Mouse (Mus musculus): ENCODE measurements around the gene Notum. TPM values are rescaled to one million over a fixed set of nuclear protein-coding genes. Genes with fewer than 3 reads are reported as not detected.

Gene Notum
- polyA plus RNA-seq, 1 experiment from 2014 or later: not detected

GRCm38 (mm10) chr11:120662759-120663158 lies 1.8 kb upstream of the Notum start:
- Histone ChIP-seq H3K36me3 (ENCODE audit: inconsistent target) (no peaks in the 10 kb centered on the region), H3K27ac (no peak overlapping the region), H3K4me3 (ENCODE audit: inconsistent target) (no peak overlapping the region), H3K79me2 (ENCODE audit: inconsistent target) (no peaks in the 10 kb centered on the region)
- 88% methylated on average over 6 of the region's 6 CpGs for WGBS (ENCODE audit: missing documents)

- 1% methylated on average over 92 of the region's 95 CpGs for WGBS (ENCODE audit: missing documents)
- H3K27ac ChIP-seq: no peak overlapping the region
- H3K79me2 ChIP-seq (ENCODE audit: inconsistent target): no peaks in the 10 kb centered on the region
- H3K36me3 ChIP-seq (ENCODE audit: inconsistent target): no peaks in the 10 kb centered on the region
- H3K4me3 ChIP-seq (ENCODE audit: inconsistent target): no peak overlapping the region
Measured at GRCm38 (mm10) chr11:120660301-120661075, 487 bp downstream of the Notum start.

GRCm38 (mm10) chr11:120659509-120660300 lies 1.3 kb downstream of the Notum start:
- no peak overlapping the region for H3K4me3 ChIP-seq (ENCODE audit: inconsistent target)
- 9% methylated on average over 49 of the region's 50 CpGs for WGBS (ENCODE audit: missing documents)

GRCm38 (mm10) chr11:120658876-120659410 lies 2.0 kb downstream of the Notum start:
- H3K4me3 ChIP-seq (ENCODE audit: inconsistent target): no peak overlapping the region
- H3K36me3 ChIP-seq (ENCODE audit: inconsistent target): no peaks in the 10 kb centered on the region
- WGBS (ENCODE audit: missing documents): 4% methylated on average over 22 of the region's 24 CpGs
- H3K79me2 ChIP-seq (ENCODE audit: inconsistent target): no peaks in the 10 kb centered on the region
- no peak overlapping the region for H3K27ac ChIP-seq

More at GRCm38 (mm10) chr11:120659509-120660300, 1.3 kb downstream of the Notum start:
- H3K36me3 ChIP-seq (ENCODE audit: inconsistent target): no peaks in the 10 kb centered on the region
- H3K79me2 ChIP-seq (ENCODE audit: inconsistent target): no peaks in the 10 kb centered on the region
- H3K27ac ChIP-seq: no peak overlapping the region

- Histone ChIP-seq H3K4me3 (ENCODE audit: inconsistent target) (no peak overlapping the region), H3K79me2 (ENCODE audit: inconsistent target) (no peaks in the 10 kb centered on the region), H3K36me3 (ENCODE audit: inconsistent target) (no peaks in the 10 kb centered on the region), H3K27ac (no peak overlapping the region)
- WGBS (ENCODE audit: missing documents): 92% methylated on average over 4 of the region's 4 CpGs
Measured at GRCm38 (mm10) chr11:120657301-120657700, 3.7 kb downstream of the Notum start.

- Histone ChIP-seq H3K36me3 (ENCODE audit: inconsistent target) (no peaks in the 10 kb centered on the region), H3K27ac (no peak overlapping the region), H3K79me2 (ENCODE audit: inconsistent target) (no peaks in the 10 kb centered on the region), H3K4me3 (ENCODE audit: inconsistent target) (no peak overlapping the region)
- WGBS (ENCODE audit: missing documents): 97% methylated on average over 3 of the region's 3 CpGs
Measured at GRCm38 (mm10) chr11:120654741-120655140, 6.2 kb downstream of the Notum start.

- WGBS (ENCODE audit: missing documents): 95% methylated on average over 3 of the region's 3 CpGs
- Histone ChIP-seq H3K36me3 (ENCODE audit: inconsistent target) (no peaks in the 10 kb centered on the region), H3K79me2 (ENCODE audit: inconsistent target) (no peaks in the 10 kb centered on the region), H3K27ac (no peak overlapping the region), H3K4me3 (ENCODE audit: inconsistent target) (no peak overlapping the region)
Measured at GRCm38 (mm10) chr11:120651872-120652271, 9.1 kb downstream of the Notum start.

GRCm38 (mm10) chr11:120648001-120648476 lies 12.9 kb downstream of the Notum start, which contains the start of gene Myadml2:
Gene Myadml2 (minus strand): TSS chr11:120648158.
- Histone ChIP-seq H3K27ac (peak within 1 kb of the TSS; percentile 19; the same call in 1 of the 2 replicates), H3K79me2 (ENCODE audit: inconsistent target) (no peaks in the 10 kb centered on the region)

GRCm38 (mm10) chr11:120647047-120647830 lies 13.7 kb downstream of the Notum start:
- no peak overlapping the region for H3K27ac ChIP-seq
- 96% methylated on average over 28 of the region's 35 CpGs for WGBS (ENCODE audit: missing documents)
- no peaks in the 10 kb centered on the region for H3K36me3 ChIP-seq (ENCODE audit: inconsistent target)
- H3K4me3 ChIP-seq (ENCODE audit: inconsistent target): no peak overlapping the region
- no peaks in the 10 kb centered on the region for H3K79me2 ChIP-seq (ENCODE audit: inconsistent target)

More at GRCm38 (mm10) chr11:120648001-120648476, 12.9 kb downstream of the Notum start, which contains the start of gene Myadml2:
- Histone ChIP-seq H3K36me3 (ENCODE audit: inconsistent target) (no peaks in the 10 kb centered on the region), H3K4me3 (ENCODE audit: inconsistent target) (peak within 1 kb of the TSS; percentile 18; the same call in 1 of the 2 replicates)
- 8% methylated on average over 13 of the region's 13 CpGs for WGBS (ENCODE audit: missing documents)

GRCm38 (mm10) chr11:120643601-120643987 lies 17.4 kb downstream of the Notum start, which contains the start of gene Pycr1:
Gene Pycr1 (minus strand): TSS chr11:120643769.
- Histone ChIP-seq H3K4me3 (ENCODE audit: inconsistent target) (peak within 1 kb of the TSS; percentile 34), H3K27ac (no peak within 1 kb of the TSS), H3K79me2 (ENCODE audit: inconsistent target) (no peaks in the 10 kb centered on the region), H3K36me3 (ENCODE audit: inconsistent target) (no peaks in the 10 kb centered on the region)
- 0% methylated on average over 15 of the region's 15 CpGs for WGBS (ENCODE audit: missing documents)

GRCm38 (mm10) chr11:120642939-120643600 lies 17.9 kb downstream of the Notum start:
- H3K79me2 ChIP-seq (ENCODE audit: inconsistent target): no peaks in the 10 kb centered on the region
- WGBS (ENCODE audit: missing documents): 3% methylated on average over 18 of the region's 18 CpGs
- no peak overlapping the region for H3K27ac ChIP-seq
- H3K4me3 ChIP-seq (ENCODE audit: inconsistent target): peak overlapping the region; percentile 34
- no peaks in the 10 kb centered on the region for H3K36me3 ChIP-seq (ENCODE audit: inconsistent target)

- H3K36me3 ChIP-seq (ENCODE audit: inconsistent target): no peaks in the 10 kb centered on the region
- 78% methylated on average over 8 of the region's 8 CpGs for WGBS (ENCODE audit: missing documents)
- H3K27ac ChIP-seq: no peak overlapping the region
- H3K4me3 ChIP-seq (ENCODE audit: inconsistent target): no peak overlapping the region
- no peaks in the 10 kb centered on the region for H3K79me2 ChIP-seq (ENCODE audit: inconsistent target)
Measured at GRCm38 (mm10) chr11:120641869-120642268, 19.1 kb downstream of the Notum start.

GRCm38 (mm10) chr11:120641255-120641654 lies 19.7 kb downstream of the Notum start:
- WGBS (ENCODE audit: missing documents): 86% methylated on average over 9 of the region's 9 CpGs
- Histone ChIP-seq H3K79me2 (ENCODE audit: inconsistent target) (no peaks in the 10 kb centered on the region), H3K36me3 (ENCODE audit: inconsistent target) (no peaks in the 10 kb centered on the region), H3K27ac (no peak overlapping the region), H3K4me3 (ENCODE audit: inconsistent target) (no peak overlapping the region)

Measured in macrophage (primary cell).